ENCODE assay signal across 8 mouse cellular contexts in genomic region chr14:45329589-45330181, GRCm38 (mm10). TPM values are rescaled to one million over a fixed set of nuclear protein-coding genes. Genes with fewer than 3 reads are reported as not detected.
DNase-seq lines count a peak whose midpoint lies in the region; ATAC-seq and TF ChIP-seq lines count a peak whose summit lies in the region.

TSS of gene Psmc6 (plus strand) at chr14:45329788.

- peak within 1 kb of the TSS; percentile 99 for H3K4me3 ChIP-seq in ES-Bruce4 (ENCODE audit: low read depth, low read length)
- peak within 1 kb of the TSS; percentile 83 for H3K4me3 ChIP-seq in forebrain, embryonic 14.5 days (ENCODE audit: low read depth, low read length)
- H3K4me3 ChIP-seq in neural tube, embryonic 15.5 days (replicated peaks): peak within 1 kb of the TSS; percentile 93

- peak; percentile 81 for TF ChIP-seq CTCF in ES-Bruce4 (IDR thresholded peaks at IDR 0.05; ENCODE audit: low read depth, low read length)

- no peak for TF ChIP-seq EP300 in ES-Bruce4 (IDR thresholded peaks at IDR 0.05; ENCODE audit: insufficient read depth, low read depth, low read length)

- H3K4me1 ChIP-seq in ES-Bruce4 (ENCODE audit: control insufficient read depth, insufficient read depth, low read length): no peaks in the 10 kb centered on the region
- 0 out of 2 replicates have a peak, but pooled peaks cover 2% of the 10 kb centered on the region for H3K4me1 ChIP-seq in forebrain, embryonic 14.5 days (ENCODE audit: control insufficient read depth, insufficient read depth, low read length)
- peaks cover 16% of the 10 kb centered on the region for H3K4me1 ChIP-seq in neural tube, embryonic 15.5 days

- WGBS in forebrain, embryonic 14.5 days: under 1% methylated on average over 36 of the region's 44 CpGs
- under 1% methylated on average over 41 of the region's 44 CpGs for WGBS in neural tube, embryonic 15.5 days

- H3K9me3 ChIP-seq in ES-Bruce4 (replicated peaks; ENCODE audit: control insufficient read depth, insufficient read depth, low read length, poor library complexity, severe bottlenecking): no peaks in the 10 kb centered on the region
- H3K9me3 ChIP-seq in forebrain, embryonic 14.5 days (replicated peaks; ENCODE audit: control insufficient read depth, low read length): no peaks in the 10 kb centered on the region
- H3K9me3 ChIP-seq in neural tube, embryonic 15.5 days (replicated peaks): no peaks in the 10 kb centered on the region

- peaks cover 24% of the 10 kb centered on the region for H3K36me3 ChIP-seq in ES-Bruce4 (ENCODE audit: control insufficient read depth, insufficient read depth, low read length, poor library complexity, severe bottlenecking)
- H3K36me3 ChIP-seq in forebrain, embryonic 14.5 days (ENCODE audit: control insufficient read depth, insufficient read depth, low read length): peaks cover 31% of the 10 kb centered on the region
- H3K36me3 ChIP-seq in neural tube, embryonic 15.5 days: peaks cover 17% of the 10 kb centered on the region

- peak; percentile 70 for TF ChIP-seq POLR2A in ES-Bruce4 (IDR thresholded peaks at IDR 0.05; ENCODE audit: insufficient read depth, low read length)

- peak within 1 kb of the TSS; percentile 68 for H3K4me2 ChIP-seq in forebrain, embryonic 14.5 days (ENCODE audit: low read length)
- peak within 1 kb of the TSS; percentile 67 for H3K4me2 ChIP-seq in neural tube, embryonic 15.5 days

- ATAC-seq in cerebellum, adult (ENCODE audit: insufficient number of reproducible peaks, low FRiP score, low TSS enrichment): peak; percentile 97
- peak; percentile 97 for ATAC-seq in forebrain, embryonic 14.5 days
- peak; percentile 98 for ATAC-seq in neural tube, embryonic 15.5 days (ENCODE audit: low FRiP score)

- peak; percentile 96 for DNase-seq in forebrain, embryonic 14.5 days (ENCODE audit: low spot score)
- DNase-seq in heart, postnatal 14 days: peak; percentile 94
- DNase-seq in layer of hippocampus, adult 11-12 months (ENCODE audit: low spot score): peak; percentile 88
- DNase-seq in lung, adult 18-20 months: peak; percentile 93
- DNase-seq in testis, postnatal 14 days (ENCODE audit: low spot score): peak; percentile 91

- intact Hi-C loops in heart, postnatal 14 days (cut with DNase I): no loop called here

- H3K9ac ChIP-seq in ES-Bruce4 (ENCODE audit: low read depth, poor library complexity, severe bottlenecking): peak within 1 kb of the TSS; percentile 87
- H3K9ac ChIP-seq in forebrain, embryonic 14.5 days (ENCODE audit: low read length): peak within 1 kb of the TSS; percentile 93
- H3K9ac ChIP-seq in neural tube, embryonic 15.5 days (replicated peaks): peak within 1 kb of the TSS; percentile 88

- peak within 1 kb of the TSS; percentile 44 for H3K27ac ChIP-seq in ES-Bruce4 (ENCODE audit: insufficient read depth, low read length)
- H3K27ac ChIP-seq in forebrain, embryonic 14.5 days (ENCODE audit: low read depth, low read length): peak within 1 kb of the TSS; percentile 82
- H3K27ac ChIP-seq in neural tube, embryonic 15.5 days (replicated peaks): peak within 1 kb of the TSS; percentile 85

- H3K27me3 ChIP-seq in ES-Bruce4 (ENCODE audit: control insufficient read depth, insufficient read depth, low read length, poor library complexity, severe bottlenecking): no peaks in the 10 kb centered on the region
- no peaks in the 10 kb centered on the region for H3K27me3 ChIP-seq in forebrain, embryonic 14.5 days (replicated peaks; ENCODE audit: control insufficient read depth, insufficient read depth, low read length)
- H3K27me3 ChIP-seq in neural tube, embryonic 15.5 days (replicated peaks): no peaks in the 10 kb centered on the region

RNA-seq across cellular contexts. Expression of gene Psmc6, which starts in this region (rescaled TPM):
- polyA plus RNA-seq in ES-Bruce4 (2011; ENCODE audit: insufficient read depth, insufficient read length, low read depth, missing spikeins): 571 and 612 TPM in 2 replicates
- polyA plus RNA-seq in forebrain, embryonic 14.5 days (2014; fragmentation: Nextera tagmentation; extraction: Ambion mirVana): 218 and 228 TPM in 2 replicates
- total RNA-seq in heart, postnatal 14 days (2021): 100 to 1,000 TPM in 1 of 2 experiments, 10 to 100 TPM in 1; 98.5 to 103 TPM
- polyA plus RNA-seq in neural tube, embryonic 15.5 days (2015; fragmentation: Nextera tagmentation; extraction: Ambion mirVana): 148 and 153 TPM in 2 replicates

Comparison
In these comparisons a context has a peak if more than half of its experiments do, and no peak if none do; other contexts are left out.
1. Peak in every context shown above with its lines: DNase-seq, ATAC-seq, H3K4me3 ChIP-seq and H3K27ac ChIP-seq.